Mouse (Mus musculus) lung, embryonic 16.5 days (tissue): Measurements from ENCODE around the gene Dnajb8. TPM values are rescaled to one million over a fixed set of nuclear protein-coding genes. Genes with fewer than 3 reads are reported as not detected.

Experiments
- ATAC-seq: fragments of 200-750 bp; cut with Nextera tagmentation; 2 replicates; pipeline ENCODE4 v1.8.0; 2017; ENCODE audit warnings: low read depth, mild to moderate bottlenecking, moderate library complexity
- H3K27ac ChIP-seq: fragments of 300-500 bp; sonication (generic); 2 replicates; pipeline ENCODE4 v1.5.1; 2014; ENCODE audit warnings: mild to moderate bottlenecking, control low read depth, low read length
- H3K27me3 ChIP-seq: fragments of 300-500 bp; sonication (generic); 2 replicates; pipeline ENCODE4 v1.6.1; 2014; ENCODE audit warnings: low read depth, low read length, mixed read lengths; ENCODE audit not compliant: control insufficient read depth, insufficient read depth
- H3K36me3 ChIP-seq: fragments of 300-500 bp; sonication (generic); 2 replicates; pipeline ENCODE4 v1.6.1; 2014; ENCODE audit warnings: low read length; ENCODE audit not compliant: control insufficient read depth, insufficient read depth
- H3K4me1 ChIP-seq: fragments of 300-500 bp; sonication (generic); replicated peaks from 2 replicates; pipeline ENCODE4 v1.6.1; 2014; ENCODE audit warnings: low read length, mixed read lengths; ENCODE audit not compliant: control insufficient read depth, insufficient read depth
- H3K4me2 ChIP-seq: fragments of 300-500 bp; sonication (generic); 2 replicates; pipeline ENCODE4 v1.6.1; 2014; ENCODE audit warnings: low read depth, low read length, control low read depth
- H3K4me3 ChIP-seq: fragments of 300-500 bp; sonication (generic); 2 replicates; pipeline ENCODE4 v1.5.1; 2014; ENCODE audit warnings: mild to moderate bottlenecking, low read length, control low read depth
- H3K9ac ChIP-seq: fragments of 300-500 bp; sonication (generic); 2 replicates; pipeline ENCODE4 v1.6.1; 2014; ENCODE audit warnings: low read length, control low read depth
- H3K9me3 ChIP-seq: fragments of 300-500 bp; sonication (generic); 2 replicates; pipeline ENCODE4 v1.6.1; 2016; ENCODE audit warnings: low read length; ENCODE audit not compliant: control insufficient read depth
- WGBS: fragments of 180-500 bp; shearing (Covaris S2); extraction: QIAGEN DNeasy Blood & Tissue Kit; methylation state at CpG from one replicate; pipeline ENCODE4 v1.1.7; 2014; 5-methylcytosine and 5-hydroxymethylcytosine counted together
- polyA plus RNA-seq: library from polyadenylated mRNA; unstranded; fragments of >200 nt; fragmentation: Nextera tagmentation; extraction: Ambion mirVana; gene quantifications from 2 replicates; pipeline ENCODE4 v1.2.1, GENCODE M21; 2015

Dnajb8 gene
- not detected in 2 replicates for polyA plus RNA-seq

DNA sequence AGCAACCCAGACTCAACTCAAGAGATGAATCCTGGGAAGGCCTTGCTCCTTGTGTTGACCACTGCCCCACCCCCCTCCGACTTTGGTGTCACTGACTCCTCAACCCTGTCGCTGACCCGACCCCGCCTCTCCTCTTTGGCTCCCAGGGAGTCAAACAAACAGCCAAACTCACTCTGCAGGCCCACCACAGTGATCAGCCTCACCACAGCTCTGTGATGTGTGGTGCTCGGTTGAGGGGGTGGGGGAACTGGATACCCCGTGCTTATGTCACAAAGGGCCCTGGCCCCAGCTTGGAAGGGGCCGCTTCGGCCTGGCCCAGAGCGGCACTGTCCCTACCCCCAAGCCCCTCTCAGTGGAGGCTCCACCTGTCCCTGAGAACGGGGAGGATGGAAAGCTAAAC is at the start of gene Dnajb8:
Gene Dnajb8, plus strand, starts transcription at position 301 of the 400 bp plus-strand sequence.
- Histone ChIP-seq H3K27ac (no peak within 1 kb of the TSS), H3K27me3 (no peaks in the 10 kb centered on the region), H3K4me2 (no peak within 1 kb of the TSS), H3K9ac (no peak within 1 kb of the TSS), H3K9me3 (peaks cover 3% of the 10 kb centered on the region; the same call in 1 of the 2 replicates), H3K4me3 (no peak within 1 kb of the TSS), H3K36me3 (no peaks in the 10 kb centered on the region), H3K4me1 (no peaks in the 10 kb centered on the region)
- 31% methylated on average over 10 of the region's 10 CpGs for WGBS
- ATAC-seq, result no peak

DNA sequence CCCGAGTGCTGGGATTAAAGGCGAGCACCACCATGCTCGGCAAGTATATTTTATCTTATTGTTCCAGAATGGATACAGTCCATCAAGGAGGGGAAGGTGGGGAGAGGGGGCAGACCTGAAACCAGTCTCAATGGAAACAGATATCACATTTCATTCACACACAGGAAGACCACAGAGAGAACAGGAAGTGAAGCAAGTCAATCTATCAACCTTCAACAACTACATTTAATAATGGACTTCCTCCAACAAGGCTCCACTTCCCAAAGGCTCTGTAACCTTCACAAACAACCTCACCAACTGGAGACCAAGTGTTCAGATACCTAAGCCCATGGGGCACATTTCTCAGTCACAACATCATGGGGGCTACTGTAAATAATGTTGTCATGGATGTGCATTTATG is 47.9 kb upstream of the Dnajb8 start:
- Histone ChIP-seq H3K27ac (no peak overlapping the region), H3K27me3 (no peaks in the 10 kb centered on the region), H3K4me3 (no peak overlapping the region), H3K4me1 (no peaks in the 10 kb centered on the region), H3K9me3 (peaks cover 5% of the 10 kb centered on the region; the same call in 1 of the 2 replicates), H3K4me2 (no peak overlapping the region), H3K9ac (no peak overlapping the region), H3K36me3 (no peaks in the 10 kb centered on the region)
- no peak for ATAC-seq
- 72% methylated on average over 3 of the region's 3 CpGs for WGBS

GRCm38 (mm10) chr6:88174676-88175075 is 47.4 kb upstream of the Dnajb8 start:
- 81% methylated on average over 2 of the region's 2 CpGs for WGBS
- Histone ChIP-seq H3K36me3 (no peaks in the 10 kb centered on the region), H3K27ac (no peak overlapping the region), H3K4me3 (no peak overlapping the region), H3K4me2 (no peak overlapping the region), H3K9ac (no peak overlapping the region), H3K9me3 (peaks cover 5% of the 10 kb centered on the region; the same call in 1 of the 2 replicates), H3K4me1 (no peaks in the 10 kb centered on the region), H3K27me3 (no peaks in the 10 kb centered on the region)
- no peak for ATAC-seq

GRCm38 (mm10) chr6:88184671-88185070 is 37.4 kb upstream of the Dnajb8 start:
- H3K36me3 ChIP-seq, result no peaks in the 10 kb centered on the region
- no peak overlapping the region for H3K4me3 ChIP-seq
- ATAC-seq, result no peak
- H3K27me3 ChIP-seq, result peaks cover 16% of the 10 kb centered on the region
- WGBS, result 65% methylated on average over 4 of the region's 4 CpGs
- no peak overlapping the region for H3K4me2 ChIP-seq
- H3K27ac ChIP-seq, result no peak overlapping the region
- H3K9ac ChIP-seq, result no peak overlapping the region
- no peaks in the 10 kb centered on the region for H3K9me3 ChIP-seq
- peaks cover 5% of the 10 kb centered on the region for H3K4me1 ChIP-seq

GRCm38 (mm10) chr6:88188148-88188547 is 33.9 kb upstream of the Dnajb8 start:
- H3K4me3 ChIP-seq, result no peak overlapping the region
- H3K9me3 ChIP-seq, result no peaks in the 10 kb centered on the region
- no peak overlapping the region for H3K4me2 ChIP-seq
- H3K4me1 ChIP-seq, result peaks cover 7% of the 10 kb centered on the region
- no peak for ATAC-seq
- H3K27ac ChIP-seq, result no peak overlapping the region
- H3K36me3 ChIP-seq, result no peaks in the 10 kb centered on the region
- 71% methylated on average over 6 of the region's 6 CpGs for WGBS
- peaks cover 51% of the 10 kb centered on the region for H3K27me3 ChIP-seq
- no peak overlapping the region for H3K9ac ChIP-seq

GRCm38 (mm10) chr6:88189312-88190042 is 32.6 kb upstream of the Dnajb8 start:
- H3K4me2 ChIP-seq, result peak overlapping the region; percentile 83
- ATAC-seq, result peak; percentile 74
- peaks cover 64% of the 10 kb centered on the region for H3K27me3 ChIP-seq
- H3K9me3 ChIP-seq, result no peaks in the 10 kb centered on the region
- no peaks in the 10 kb centered on the region for H3K36me3 ChIP-seq
- H3K4me1 ChIP-seq, result peaks cover 16% of the 10 kb centered on the region
- WGBS, result 1% methylated on average over 56 of the region's 56 CpGs
- no peak overlapping the region for H3K27ac ChIP-seq
- H3K9ac ChIP-seq, result peak overlapping the region; percentile 45; the same call in 1 of the 2 replicates
- peak overlapping the region; percentile 64 for H3K4me3 ChIP-seq

DNA sequence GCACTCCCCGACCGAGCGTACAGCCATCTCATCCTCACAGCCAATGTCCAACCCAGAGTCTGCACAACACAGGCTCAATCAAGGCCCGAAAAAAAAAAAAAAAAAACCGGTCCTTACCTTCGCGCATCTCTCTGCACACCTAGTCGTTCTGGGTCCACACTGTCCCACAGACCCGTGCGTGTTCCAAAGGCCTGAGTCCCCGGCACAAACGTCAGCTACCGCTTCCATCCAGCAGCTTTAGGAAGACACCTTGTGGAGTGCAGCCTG is 32.1 kb upstream of the Dnajb8 start:
- Histone ChIP-seq H3K4me3 (peak overlapping the region; percentile 64), H3K9ac (no peak overlapping the region), H3K27me3 (peaks cover 69% of the 10 kb centered on the region), H3K9me3 (no peaks in the 10 kb centered on the region), H3K36me3 (no peaks in the 10 kb centered on the region), H3K4me1 (peaks cover 16% of the 10 kb centered on the region), H3K27ac (no peak overlapping the region), H3K4me2 (peak overlapping the region; percentile 83)
- ATAC-seq, result no peak
- 5% methylated on average over 13 of the region's 13 CpGs for WGBS

GRCm38 (mm10) chr6:88190310-88191023 is 31.6 kb upstream of the Dnajb8 start:
- Histone ChIP-seq H3K4me1 (peaks cover 16% of the 10 kb centered on the region), H3K36me3 (no peaks in the 10 kb centered on the region), H3K4me3 (no peak overlapping the region; the same call in 1 of the 2 replicates), H3K4me2 (no peak overlapping the region), H3K27me3 (peaks cover 74% of the 10 kb centered on the region), H3K9ac (no peak overlapping the region), H3K27ac (no peak overlapping the region), H3K9me3 (no peaks in the 10 kb centered on the region)
- ATAC-seq, result 0 out of 2 replicates have a peak, but pooled peaks have one; percentile 1
- 2% methylated on average over 49 of the region's 49 CpGs for WGBS

DNA sequence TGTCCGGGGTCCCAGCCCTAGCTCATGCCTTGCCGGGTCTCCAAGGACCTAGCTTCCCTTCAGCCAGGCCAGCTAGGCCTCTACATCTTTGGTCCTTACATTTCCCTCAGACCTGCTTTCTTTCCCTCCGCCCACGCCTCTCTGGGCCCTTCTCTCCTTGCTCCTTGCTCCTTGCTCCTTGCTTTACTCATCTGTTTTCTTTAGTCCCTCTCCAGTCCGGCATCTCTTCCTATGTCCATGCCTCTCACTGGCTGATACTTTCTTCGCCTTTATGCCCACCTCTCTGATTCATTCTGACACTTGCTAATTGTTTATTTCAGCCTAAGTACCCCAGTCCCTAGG is 31.1 kb upstream of the Dnajb8 start:
- no peak overlapping the region for H3K4me2 ChIP-seq
- H3K27me3 ChIP-seq, result peaks cover 79% of the 10 kb centered on the region
- H3K36me3 ChIP-seq, result no peaks in the 10 kb centered on the region
- H3K9me3 ChIP-seq, result no peaks in the 10 kb centered on the region
- H3K9ac ChIP-seq, result no peak overlapping the region
- WGBS, result 36% methylated on average over 6 of the region's 6 CpGs
- no peak overlapping the region for H3K4me3 ChIP-seq
- peaks cover 16% of the 10 kb centered on the region for H3K4me1 ChIP-seq
- no peak overlapping the region for H3K27ac ChIP-seq
- no peak for ATAC-seq
